Mouse (Mus musculus): ENCODE data around the gene Cfl2. TPM values are rescaled to one million over a fixed set of nuclear protein-coding genes. Genes with fewer than 3 reads are reported as not detected.
"Not testable (repeated sequence)": the region's sequence is repeated elsewhere in the genome, so short reads cannot be mapped to it uniquely, and the experiment has no call there.

The Cfl2 gene
- total RNA-seq, 2 experiments from 2014 or later = 16.3 to 27.3 TPM

DNA sequence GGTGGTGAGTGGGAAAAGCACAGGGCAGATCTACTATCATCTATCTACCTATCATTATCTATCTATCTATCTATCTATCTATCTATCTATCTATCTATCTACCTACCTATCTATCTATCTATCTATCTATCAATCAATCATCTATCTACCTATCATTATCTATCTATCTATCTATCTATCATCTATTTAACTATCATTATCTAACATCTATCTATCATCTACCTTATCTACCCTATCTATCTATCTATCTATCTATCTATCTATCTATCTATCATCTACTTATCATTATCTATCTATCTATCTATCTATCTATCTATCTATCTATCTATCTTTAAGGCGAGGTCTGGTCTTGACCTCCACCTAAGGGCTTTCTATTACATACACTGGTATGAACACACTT lies 30.8 kb downstream of the Cfl2 start:
- not testable (repeated sequence) for ATAC-seq (ENCODE audit: poor library complexity, severe bottlenecking)

GRCm38 (mm10) chr12:54830574-54830973 lies 32.1 kb downstream of the Cfl2 start:
- ATAC-seq (ENCODE audit: poor library complexity, severe bottlenecking) = peak; percentile 98

- no peak for ATAC-seq (ENCODE audit: poor library complexity, severe bottlenecking)
Measured at GRCm38 (mm10) chr12:54829876-54830275, 32.8 kb downstream of the Cfl2 start.

- ATAC-seq (ENCODE audit: poor library complexity, severe bottlenecking) = no peak
Measured at GRCm38 (mm10) chr12:54828043-54828442, 34.6 kb downstream of the Cfl2 start.

DNA sequence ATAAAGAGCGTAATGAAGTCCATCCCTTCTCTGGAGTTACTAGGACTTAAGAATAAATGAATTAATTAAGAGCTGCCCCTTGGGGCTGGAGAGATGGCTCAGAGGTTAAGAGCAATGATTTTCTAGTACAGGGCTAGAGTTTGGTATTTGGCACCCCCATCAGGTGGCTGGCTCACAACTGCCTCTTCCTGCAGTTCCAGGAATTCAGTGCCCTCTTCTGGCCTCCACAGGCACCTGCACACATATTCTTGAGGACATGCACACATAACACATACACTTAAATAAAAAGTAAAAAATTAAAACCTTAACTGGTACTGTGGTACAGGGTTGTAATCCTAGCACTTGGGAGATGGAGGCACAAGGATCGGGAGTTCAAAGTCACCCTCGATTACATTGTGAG lies 37.5 kb downstream of the Cfl2 start:
- ATAC-seq (ENCODE audit: poor library complexity, severe bottlenecking) = peak; percentile 75

GRCm38 (mm10) chr12:54822836-54823426 lies 39.7 kb downstream of the Cfl2 start:
- ATAC-seq (ENCODE audit: poor library complexity, severe bottlenecking) = no peak

DNA sequence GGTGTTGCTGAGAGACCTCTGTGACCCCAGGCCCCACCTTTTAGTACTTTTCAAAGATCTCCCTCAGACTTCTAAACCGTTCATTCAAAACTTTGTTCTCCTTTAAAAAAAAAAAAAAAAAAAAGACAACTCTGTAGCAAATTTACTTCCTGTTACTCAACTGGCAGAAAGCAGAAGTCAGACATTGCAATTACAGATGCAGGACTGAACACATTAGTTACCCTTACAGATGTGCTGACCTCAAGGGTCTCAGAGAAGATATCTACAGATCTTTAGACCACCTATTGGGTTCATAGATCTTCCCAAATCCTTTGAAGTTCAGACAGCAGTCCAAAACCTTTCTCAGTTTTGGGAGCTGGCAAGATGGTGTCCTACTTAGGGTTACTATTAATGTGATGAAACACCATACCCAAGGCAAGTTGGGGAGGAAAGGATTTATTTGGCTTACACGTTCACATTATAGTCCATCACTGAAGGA lies 42.0 kb downstream of the Cfl2 start:
- peak; percentile 93 for ATAC-seq (ENCODE audit: poor library complexity, severe bottlenecking)

GRCm38 (mm10) chr12:54819181-54819935 lies 43.3 kb downstream of the Cfl2 start:
- ATAC-seq (ENCODE audit: poor library complexity, severe bottlenecking) = no peak

- ATAC-seq (ENCODE audit: poor library complexity, severe bottlenecking) = no peak
Measured at GRCm38 (mm10) chr12:54810142-54810541, 52.5 kb downstream of the Cfl2 start.

Other genes with a start within 250 kb of the Cfl2 start
- 200 and 220 TPM in 2 replicates for gene Sptssa, start 206.3 kb downstream of the Cfl2 start, total RNA-seq (2015)
- 141 and 153 TPM in 2 replicates for gene Sptssa, start 206.3 kb downstream of the Cfl2 start, total RNA-seq (2017)
- 48.6 and 68.4 TPM in 2 replicates for gene Eapp, start 167.0 kb downstream of the Cfl2 start, total RNA-seq (2015)
- 71.0 and 86.9 TPM in 2 replicates for gene Eapp, start 167.0 kb downstream of the Cfl2 start, total RNA-seq (2017)
- 68.6 and 74.9 TPM in 2 replicates for gene Snx6, start 67.2 kb downstream of the Cfl2 start, total RNA-seq (2015)
- gene Snx6, start 67.2 kb downstream of the Cfl2 start, total RNA-seq (2017) = 99.5 and 101 TPM in 2 replicates
- gene Gm20403, start 123.7 kb upstream of the Cfl2 start, total RNA-seq (2015) = not detected in 2 replicates
- gene Gm20403, start 123.7 kb upstream of the Cfl2 start, total RNA-seq (2017) = not detected in 2 replicates
- 187 and 200 TPM in 2 replicates for gene Baz1a, start 151.5 kb upstream of the Cfl2 start, total RNA-seq (2015)
- gene Baz1a, start 151.5 kb upstream of the Cfl2 start, total RNA-seq (2017) = 105 and 107 TPM in 2 replicates
- 6.5 and 8.8 TPM in 2 replicates for gene 2700097O09Rik, start 217.2 kb upstream of the Cfl2 start, total RNA-seq (2015)
- gene 2700097O09Rik, start 217.2 kb upstream of the Cfl2 start, total RNA-seq (2017) = 2.5 and 6.2 TPM in 2 replicates
- 73.9 and 85.6 TPM in 2 replicates for gene Srp54a, start 217.4 kb upstream of the Cfl2 start, total RNA-seq (2015)
- 136 and 142 TPM in 2 replicates for gene Srp54a, start 217.4 kb upstream of the Cfl2 start, total RNA-seq (2017)